Mouse (Mus musculus) neural tube, embryonic 13.5 days (tissue): ENCODE measurements at regions not wholly inside any gene's neighbourhood (a gene's known extent, or its start where the extent isn't known, plus 50 kb on each side); places are given as distances from the start of the nearest gene placed in this dataset.

Experiments used
- ATAC-seq: fragments of 200-750 bp; cut with Nextera tagmentation; 2 replicates; pipeline ENCODE4 v1.8.0; 2017; ENCODE audit warnings: low read depth, mild to moderate bottlenecking, moderate TSS enrichment, moderate library complexity
- H3K27ac ChIP-seq: fragments of 300-500 bp; sonication (generic); replicated peaks from 2 replicates; pipeline ENCODE4 v1.5.1; 2015; ENCODE audit warnings: moderate library complexity, mild to moderate bottlenecking, inconsistent platforms
- H3K27me3 ChIP-seq: fragments of 300-500 bp; sonication (generic); 2 replicates; pipeline ENCODE4 v1.6.1; 2015; ENCODE audit warnings: mild to moderate bottlenecking, inconsistent platforms
- H3K36me3 ChIP-seq: fragments of 300-500 bp; sonication (generic); 2 replicates; pipeline ENCODE4 v1.6.1; 2015; ENCODE audit warnings: mild to moderate bottlenecking, inconsistent platforms
- H3K4me1 ChIP-seq: fragments of 300-500 bp; sonication (generic); replicated peaks from 2 replicates; pipeline ENCODE4 v1.6.1; 2015; ENCODE audit warnings: inconsistent platforms
- H3K4me2 ChIP-seq: fragments of 300-500 bp; sonication (generic); 2 replicates; pipeline ENCODE4 v1.6.1; 2015; ENCODE audit warnings: inconsistent platforms, mild to moderate bottlenecking, moderate library complexity
- H3K4me3 ChIP-seq: fragments of 300-500 bp; sonication (generic); 2 replicates; pipeline ENCODE4 v1.5.1; 2015; ENCODE audit warnings: mild to moderate bottlenecking, inconsistent platforms
- H3K9ac ChIP-seq: fragments of 300-500 bp; sonication (generic); 2 replicates; pipeline ENCODE4 v1.6.1; 2015; ENCODE audit warnings: moderate library complexity, mild to moderate bottlenecking, inconsistent platforms
- H3K9me3 ChIP-seq: fragments of 300-500 bp; sonication (generic); 2 replicates; pipeline ENCODE4 v1.6.1; 2016; ENCODE audit warnings: inconsistent platforms
- WGBS: fragments of 180-500 bp; shearing (Covaris S2); methylation state at CpG from one replicate; pipeline ENCODE4 v1.1.7; 2015; 5-methylcytosine and 5-hydroxymethylcytosine counted together

DNA sequence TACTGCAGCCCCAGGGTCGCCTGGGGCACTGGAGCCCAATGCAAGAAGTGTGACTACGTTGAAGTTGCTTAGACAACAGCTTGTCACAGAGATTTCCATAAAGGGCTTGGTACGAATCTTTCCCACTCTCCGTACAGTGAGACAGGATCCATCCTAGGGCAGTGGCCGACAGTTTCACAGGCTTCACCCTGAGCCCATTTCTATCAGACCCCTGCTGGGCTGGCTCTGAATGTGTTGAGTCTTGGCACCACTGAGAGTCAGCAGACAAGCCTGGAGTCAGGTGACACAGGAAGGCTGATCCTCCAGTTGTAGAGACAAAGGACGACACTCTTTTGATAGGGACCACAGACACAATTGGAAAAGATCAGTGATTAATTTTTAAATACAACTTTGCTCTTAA, 255.2 kb downstream of the Irs2 start:
- Histone ChIP-seq H3K4me3 (no peak overlapping the region), H3K9me3 (peaks cover 4% of the 10 kb centered on the region; the same call in 1 of the 2 replicates), H3K27ac (no peak overlapping the region), H3K9ac (no peak overlapping the region), H3K4me2 (no peak overlapping the region), H3K36me3 (no peaks in the 10 kb centered on the region), H3K4me1 (peaks cover 18% of the 10 kb centered on the region), H3K27me3 (no peaks in the 10 kb centered on the region)
- ATAC-seq: no peak
- 77% methylated on average over 6 of the region's 6 CpGs for WGBS

GRCm38 (mm10) chr8:10747150-10747549, 261.1 kb downstream of the Irs2 start:
- ATAC-seq: no peak
- Histone ChIP-seq H3K4me3 (no peak overlapping the region), H3K4me1 (0 out of 2 replicates have a peak, but pooled peaks cover 10% of the 10 kb centered on the region), H3K27ac (no peak overlapping the region), H3K27me3 (no peaks in the 10 kb centered on the region), H3K36me3 (no peaks in the 10 kb centered on the region), H3K9me3 (peaks cover 4% of the 10 kb centered on the region; the same call in 1 of the 2 replicates), H3K9ac (no peak overlapping the region), H3K4me2 (no peak overlapping the region)
- WGBS: 73% methylated on average over 2 of the region's 2 CpGs

GRCm38 (mm10) chr8:10743241-10743640, 265.0 kb downstream of the Irs2 start:
- ATAC-seq: no peak
- Histone ChIP-seq H3K27ac (no peak overlapping the region), H3K9me3 (peaks cover under 1% of the 10 kb centered on the region; the same call in 1 of the 2 replicates), H3K4me1 (peaks cover 16% of the 10 kb centered on the region), H3K27me3 (no peaks in the 10 kb centered on the region), H3K9ac (no peak overlapping the region), H3K4me2 (no peak overlapping the region), H3K4me3 (no peak overlapping the region), H3K36me3 (no peaks in the 10 kb centered on the region)
- 66% methylated on average over 6 of the region's 6 CpGs for WGBS

DNA sequence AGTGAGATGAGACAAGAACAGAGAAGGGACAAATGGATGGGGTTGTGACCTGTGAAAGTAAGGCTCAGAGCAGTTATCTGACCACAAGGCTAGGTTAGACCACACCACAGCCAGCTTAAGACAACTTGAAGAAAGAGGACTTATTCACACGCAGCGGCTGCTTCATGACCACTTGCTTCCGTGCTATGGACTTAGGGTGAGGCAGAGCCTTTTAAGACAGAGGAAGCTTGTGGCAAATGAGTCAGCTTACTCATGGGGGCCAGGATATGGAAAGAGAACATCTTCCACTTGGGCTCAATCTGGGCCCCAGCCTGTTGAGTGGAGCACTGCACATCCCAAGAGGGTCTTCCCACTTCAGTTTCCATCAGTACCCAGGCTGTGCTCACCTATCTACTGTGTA, 267.4 kb downstream of the Irs2 start:
- no peak for ATAC-seq
- no peak overlapping the region for H3K4me3 ChIP-seq
- H3K4me2 ChIP-seq: no peak overlapping the region
- H3K9ac ChIP-seq: no peak overlapping the region
- H3K4me1 ChIP-seq: peaks cover 14% of the 10 kb centered on the region
- H3K9me3 ChIP-seq: no peaks in the 10 kb centered on the region
- 88% methylated on average over 3 of the region's 3 CpGs for WGBS
- no peak overlapping the region for H3K27ac ChIP-seq
- no peaks in the 10 kb centered on the region for H3K27me3 ChIP-seq
- H3K36me3 ChIP-seq: no peaks in the 10 kb centered on the region

DNA sequence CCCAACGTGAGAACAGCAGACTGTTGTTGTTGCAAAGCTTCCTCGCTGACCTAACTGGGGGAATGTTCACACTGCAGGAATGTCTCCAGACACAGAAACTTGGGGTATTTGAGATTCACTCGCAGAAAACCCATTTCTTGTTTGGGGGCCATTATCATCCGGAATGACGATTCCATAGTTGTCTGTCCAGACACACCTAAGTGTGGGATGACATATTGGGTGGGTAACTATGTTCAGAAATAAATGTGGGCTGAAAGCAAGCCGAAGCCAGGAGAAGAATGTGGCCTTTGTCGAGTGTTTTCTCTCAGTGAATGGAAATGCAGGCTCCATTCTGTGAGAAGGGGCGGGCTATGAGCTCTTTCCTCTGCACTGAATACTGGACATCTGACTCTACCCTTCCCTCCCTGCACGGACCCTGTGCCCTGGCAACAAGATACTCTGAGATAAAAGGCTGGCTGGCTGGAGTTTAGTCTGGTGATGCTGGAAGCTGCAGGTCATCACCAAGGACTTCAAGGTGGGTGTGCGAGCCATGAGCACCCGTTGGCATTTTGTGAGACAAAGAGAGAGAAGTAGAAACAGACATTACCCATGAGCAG, 269.7 kb downstream of the Irs2 start:
- no peak overlapping the region for H3K4me2 ChIP-seq
- no peaks in the 10 kb centered on the region for H3K36me3 ChIP-seq
- H3K4me3 ChIP-seq: no peak overlapping the region
- H3K4me1 ChIP-seq: peaks cover 14% of the 10 kb centered on the region
- WGBS: 28% methylated on average over 11 of the region's 11 CpGs
- H3K27ac ChIP-seq: peak overlapping the region; percentile 43; the same call in 1 of the 2 replicates
- H3K9me3 ChIP-seq: no peaks in the 10 kb centered on the region
- no peaks in the 10 kb centered on the region for H3K27me3 ChIP-seq
- no peak overlapping the region for H3K9ac ChIP-seq
- peak; percentile 77 for ATAC-seq

- Histone ChIP-seq H3K9me3 (0 out of 2 replicates have a peak, but pooled peaks cover 3% of the 10 kb centered on the region), H3K9ac (no peak overlapping the region), H3K36me3 (no peaks in the 10 kb centered on the region), H3K27me3 (no peaks in the 10 kb centered on the region), H3K4me3 (no peak overlapping the region), H3K27ac (no peak overlapping the region), H3K4me1 (peaks cover 14% of the 10 kb centered on the region), H3K4me2 (no peak overlapping the region)
- WGBS: 60% methylated on average over 4 of the region's 4 CpGs
- ATAC-seq: no peak
These were observed 273.5 kb downstream of the Irs2 start for GRCm38 (mm10) chr8:10734746-10735145.

- H3K9me3 ChIP-seq: no peaks in the 10 kb centered on the region
- no peak overlapping the region for H3K4me3 ChIP-seq
- H3K4me2 ChIP-seq: no peak overlapping the region
- 70% methylated on average over 2 of the region's 2 CpGs for WGBS
- no peak for ATAC-seq
- H3K4me1 ChIP-seq: peaks cover 15% of the 10 kb centered on the region
- no peak overlapping the region for H3K9ac ChIP-seq
- H3K27me3 ChIP-seq: no peaks in the 10 kb centered on the region
- no peak overlapping the region; the same call in 1 of the 2 replicates for H3K27ac ChIP-seq
- H3K36me3 ChIP-seq: no peaks in the 10 kb centered on the region
These were observed 284.9 kb downstream of the Irs2 start for GRCm38 (mm10) chr8:10723332-10723731.

DNA sequence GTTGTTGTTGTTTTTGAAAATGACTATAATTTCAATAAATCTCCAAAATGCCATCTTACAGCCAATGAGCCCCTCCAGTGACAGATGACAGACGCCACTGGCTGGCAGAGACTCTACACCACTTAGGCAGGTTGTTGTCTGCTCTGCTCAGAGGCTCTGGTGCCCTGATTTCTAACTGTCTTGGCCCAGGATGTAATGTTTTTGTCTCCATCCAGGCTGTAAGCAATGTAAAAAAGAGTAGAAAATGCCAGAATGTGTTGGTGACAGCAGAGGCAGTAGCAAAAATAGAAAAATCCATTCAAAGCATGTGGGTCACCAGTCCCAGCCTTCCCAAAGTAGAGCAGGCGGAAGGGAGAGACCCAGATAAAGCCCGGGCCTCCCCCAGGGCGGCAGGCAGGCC, 285.5 kb downstream of the Irs2 start:
- no peak overlapping the region for H3K4me3 ChIP-seq
- H3K36me3 ChIP-seq: no peaks in the 10 kb centered on the region
- 84% methylated on average over 4 of the region's 4 CpGs for WGBS
- no peaks in the 10 kb centered on the region for H3K9me3 ChIP-seq
- H3K27me3 ChIP-seq: no peaks in the 10 kb centered on the region
- H3K9ac ChIP-seq: no peak overlapping the region
- ATAC-seq: no peak
- peaks cover 18% of the 10 kb centered on the region for H3K4me1 ChIP-seq
- no peak overlapping the region; the same call in 1 of the 2 replicates for H3K27ac ChIP-seq
- no peak overlapping the region for H3K4me2 ChIP-seq

DNA sequence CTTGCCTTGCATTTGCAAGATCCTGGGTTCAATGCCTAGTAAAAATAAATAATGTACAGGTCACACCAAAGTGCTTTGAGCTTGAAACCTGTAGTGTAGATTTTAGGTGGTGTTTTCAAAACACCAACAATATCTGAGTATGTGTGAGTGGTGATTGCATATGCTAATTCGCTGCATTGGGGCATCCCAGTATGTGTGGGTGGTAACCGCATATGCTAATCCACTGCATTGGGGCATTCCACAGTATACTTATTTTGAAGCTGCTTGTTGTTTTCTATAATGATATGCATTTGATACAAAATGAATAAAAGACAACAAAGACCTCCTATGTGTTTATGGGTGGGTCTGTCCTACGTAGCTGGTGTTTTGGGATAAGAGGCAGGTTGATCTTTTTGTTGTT, 285.9 kb downstream of the Irs2 start:
- Histone ChIP-seq H3K9me3 (no peaks in the 10 kb centered on the region), H3K27ac (no peak overlapping the region), H3K4me1 (peaks cover 19% of the 10 kb centered on the region), H3K27me3 (no peaks in the 10 kb centered on the region), H3K36me3 (no peaks in the 10 kb centered on the region), H3K9ac (no peak overlapping the region), H3K4me2 (no peak overlapping the region), H3K4me3 (no peak overlapping the region)
- no peak for ATAC-seq
- WGBS: 88% methylated on average over 3 of the region's 3 CpGs

- WGBS: 50% methylated on average over 10 of the region's 10 CpGs
- H3K9ac ChIP-seq: no peak overlapping the region
- no peak for ATAC-seq
- no peak overlapping the region for H3K4me3 ChIP-seq
- H3K36me3 ChIP-seq: no peaks in the 10 kb centered on the region
- H3K9me3 ChIP-seq: no peaks in the 10 kb centered on the region
- H3K27ac ChIP-seq: peak overlapping the region; percentile 14
- no peaks in the 10 kb centered on the region for H3K27me3 ChIP-seq
- peaks cover 28% of the 10 kb centered on the region for H3K4me1 ChIP-seq
- H3K4me2 ChIP-seq: no peak overlapping the region
These were observed 287.0 kb downstream of the Irs2 start for GRCm38 (mm10) chr8:10721146-10721862.

GRCm38 (mm10) chr8:10720398-10720797, 287.9 kb downstream of the Irs2 start:
- Histone ChIP-seq H3K9ac (no peak overlapping the region), H3K36me3 (no peaks in the 10 kb centered on the region)
- WGBS: 98% methylated on average over 3 of the region's 3 CpGs

DNA sequence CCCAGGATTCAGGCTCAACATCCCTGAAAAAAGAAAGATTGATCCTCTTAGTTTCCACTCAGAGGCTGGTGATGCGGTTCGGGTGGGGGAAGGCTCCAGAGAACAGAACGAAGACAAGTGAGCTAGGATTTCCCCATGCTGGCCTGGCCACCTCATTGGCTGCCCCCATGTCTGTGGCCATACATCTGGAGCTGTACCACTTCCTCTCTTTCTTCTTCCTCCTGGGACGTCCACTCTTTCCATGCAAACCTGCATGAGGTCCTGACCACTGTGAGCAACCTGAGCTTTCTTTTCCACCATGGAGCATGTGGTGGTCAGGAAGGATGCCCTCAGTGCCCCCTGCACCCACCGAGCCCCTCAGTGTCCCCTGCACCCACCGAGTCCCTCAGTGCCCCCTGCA, 288.8 kb downstream of the Irs2 start:
- ATAC-seq: no peak
- Histone ChIP-seq H3K4me2 (no peak overlapping the region), H3K27me3 (no peaks in the 10 kb centered on the region), H3K4me1 (peaks cover 37% of the 10 kb centered on the region), H3K9me3 (no peaks in the 10 kb centered on the region), H3K36me3 (no peaks in the 10 kb centered on the region), H3K27ac (no peak overlapping the region), H3K4me3 (no peak overlapping the region), H3K9ac (no peak overlapping the region)
- 95% methylated on average over 6 of the region's 6 CpGs for WGBS

More at GRCm38 (mm10) chr8:10720398-10720797, 287.9 kb downstream of the Irs2 start:
- H3K4me1 ChIP-seq: peaks cover 36% of the 10 kb centered on the region
- no peak overlapping the region for H3K4me2 ChIP-seq
- H3K27ac ChIP-seq: no peak overlapping the region
- no peak for ATAC-seq
- no peaks in the 10 kb centered on the region for H3K27me3 ChIP-seq
- H3K4me3 ChIP-seq: no peak overlapping the region
- no peaks in the 10 kb centered on the region for H3K9me3 ChIP-seq
